Mouse (Mus musculus) heart, embryonic 10.5 days (tissue): Measurements from ENCODE around the gene Vmn2r46. TPM values are rescaled to one million over a fixed set of nuclear protein-coding genes. Genes with fewer than 3 reads are reported as not detected.
"Not testable (repeated sequence)": the region's sequence is repeated elsewhere in the genome, so short reads cannot be mapped to it uniquely, and the experiment has no call there.

Experiments used
- DNase-seq: peaks from one replicate; pipeline ENCODE4 v3.0.0-alpha.2; 2017; ENCODE audit warnings: low spot score
- H3K27ac ChIP-seq: fragments of 300-500 bp; sonication (generic); 2 replicates; pipeline ENCODE4 v1.5.1; 2016; ENCODE audit warnings: mild to moderate bottlenecking
- H3K27me3 ChIP-seq: fragments of 300-500 bp; sonication (generic); 2 replicates; pipeline ENCODE4 v1.6.1; 2016; ENCODE audit warnings: mild to moderate bottlenecking; ENCODE audit not compliant: poor library complexity, insufficient read depth, severe bottlenecking
- H3K36me3 ChIP-seq: fragments of 300-500 bp; sonication (generic); 2 replicates; pipeline ENCODE4 v1.6.1; 2016; ENCODE audit warnings: mild to moderate bottlenecking, moderate library complexity
- H3K4me1 ChIP-seq: fragments of 300-500 bp; sonication (generic); 2 replicates; pipeline ENCODE4 v1.6.1; 2016; ENCODE audit warnings: mild to moderate bottlenecking
- H3K4me3 ChIP-seq: fragments of 300-500 bp; sonication (generic); 2 replicates; pipeline ENCODE4 v1.5.1; 2016; ENCODE audit warnings: mild to moderate bottlenecking, moderate library complexity
- H3K9me3 ChIP-seq: fragments of 300-500 bp; sonication (generic); 2 replicates; pipeline ENCODE4 v1.6.1; 2016; ENCODE audit warnings: mild to moderate bottlenecking, moderate library complexity
- WGBS: fragments of 180-500 bp; shearing (Covaris S2); methylation state at CpG from one replicate; pipeline ENCODE4 v1.1.7; 2016; 5-methylcytosine and 5-hydroxymethylcytosine counted together
- polyA plus RNA-seq: library from polyadenylated mRNA; unstranded; fragments of >200 nt; fragmentation: Nextera tagmentation; extraction: Ambion mirVana; gene quantifications from 2 replicates; pipeline ENCODE4 v1.2.1, GENCODE M21; 2016

The Vmn2r46 gene
- not detected in 2 replicates for polyA plus RNA-seq

GRCm38 (mm10) chr7:9770471-9770870 lies at the start of gene Vmn2r46:
TSS of gene Vmn2r46 (minus strand) at chr7:9770571.
- not testable (repeated sequence) for H3K36me3 ChIP-seq, H3K4me3 ChIP-seq, H3K9me3 ChIP-seq, H3K4me1 ChIP-seq, H3K27me3 ChIP-seq, H3K27ac ChIP-seq, DNase-seq
- no CpG with 5 or more reads among the region's 1 CpGs for WGBS

Other genes with a start within 250 kb of the Vmn2r46 start
- gene Vmn2r47, start 70.8 kb upstream of the Vmn2r46 start, polyA plus RNA-seq, result not detected in 2 replicates
- gene Vmn2r48, start 183.0 kb upstream of the Vmn2r46 start, polyA plus RNA-seq, result not detected in 2 replicates
- not detected in 2 replicates for gene Vmn2r49, start 221.7 kb upstream of the Vmn2r46 start, polyA plus RNA-seq